Mouse (Mus musculus) liver, embryonic 13.5 days (tissue): ENCODE data around the gene Gm45753. TPM values are rescaled to one million over a fixed set of nuclear protein-coding genes. Genes with fewer than 3 reads are reported as not detected.

Experiments
- ATAC-seq: fragments of 200-750 bp; cut with Nextera tagmentation; 2 replicates; pipeline ENCODE4 v1.8.0; 2017; ENCODE audit warnings: low read depth, mild to moderate bottlenecking, moderate number of reproducible peaks, moderate library complexity
- DNase-seq: peaks from one replicate; pipeline ENCODE4 v3.0.0; 2022
- H3K27ac ChIP-seq: fragments of 300-500 bp; sonication (generic); 2 replicates; pipeline ENCODE4 v1.5.1; 2015; ENCODE audit warnings: moderate library complexity, mild to moderate bottlenecking, inconsistent platforms
- H3K27me3 ChIP-seq: fragments of 300-500 bp; sonication (generic); 2 replicates; pipeline ENCODE4 v1.6.1; 2015; ENCODE audit warnings: mild to moderate bottlenecking, inconsistent platforms
- H3K36me3 ChIP-seq: fragments of 300-500 bp; sonication (generic); 2 replicates; pipeline ENCODE4 v1.6.1; 2015; ENCODE audit warnings: mild to moderate bottlenecking, inconsistent platforms
- H3K4me1 ChIP-seq: fragments of 300-500 bp; sonication (generic); replicated peaks from 2 replicates; pipeline ENCODE4 v1.6.1; 2015; ENCODE audit warnings: inconsistent platforms
- H3K4me2 ChIP-seq: fragments of 300-500 bp; sonication (generic); 2 replicates; pipeline ENCODE4 v1.6.1; 2015; ENCODE audit warnings: inconsistent platforms, mild to moderate bottlenecking, moderate library complexity
- H3K4me3 ChIP-seq: fragments of 300-500 bp; sonication (generic); replicated peaks from 2 replicates; pipeline ENCODE4 v1.5.1; 2015; ENCODE audit warnings: mild to moderate bottlenecking, inconsistent platforms
- H3K9ac ChIP-seq: fragments of 300-500 bp; sonication (generic); 2 replicates; pipeline ENCODE4 v1.6.1; 2015; ENCODE audit warnings: mild to moderate bottlenecking, inconsistent platforms
- H3K9me3 ChIP-seq: fragments of 300-500 bp; sonication (generic); replicated peaks from 2 replicates; pipeline ENCODE4 v1.6.1; 2016; ENCODE audit warnings: inconsistent platforms
- WGBS: fragments of 180-500 bp; shearing (Covaris S2); methylation state at CpG from one replicate; pipeline ENCODE4 v1.1.7; 2015; ENCODE audit not compliant: insufficient replicate concordance; 5-methylcytosine and 5-hydroxymethylcytosine counted together
- polyA plus RNA-seq: library from polyadenylated mRNA; unstranded; fragments of >200 nt; fragmentation: Nextera tagmentation; extraction: Ambion mirVana; gene quantifications from 2 replicates; pipeline ENCODE4 v1.2.1, GENCODE M21; 2015

Gene Gm45753
- polyA plus RNA-seq, 1 experiment from 2014 or later = 3.9 TPM

GRCm38 (mm10) chr8:45324151-45324550 lies 15.9 kb upstream of the Gm45753 start:
- WGBS = 62% methylated on average over 4 of the region's 4 CpGs
- Histone ChIP-seq H3K9ac (no peak overlapping the region), H3K4me1 (no peaks in the 10 kb centered on the region), H3K4me2 (no peak overlapping the region), H3K36me3 (no peaks in the 10 kb centered on the region), H3K27ac (no peak overlapping the region), H3K4me3 (no peak overlapping the region), H3K9me3 (no peaks in the 10 kb centered on the region), H3K27me3 (no peaks in the 10 kb centered on the region)
- no peak for ATAC-seq
- DNase-seq = no peak

- H3K36me3 ChIP-seq = no peaks in the 10 kb centered on the region
- no peak for ATAC-seq
Measured at GRCm38 (mm10) chr8:45321365-45321764, 13.1 kb upstream of the Gm45753 start.

GRCm38 (mm10) chr8:45320930-45321329 lies 12.7 kb upstream of the Gm45753 start:
- Histone ChIP-seq H3K27me3 (no peaks in the 10 kb centered on the region), H3K27ac (no peak overlapping the region), H3K36me3 (no peaks in the 10 kb centered on the region), H3K9ac (no peak overlapping the region), H3K4me3 (no peak overlapping the region), H3K4me1 (no peaks in the 10 kb centered on the region), H3K9me3 (no peaks in the 10 kb centered on the region), H3K4me2 (no peak overlapping the region)
- DNase-seq (no peak), ATAC-seq (no peak)
- 34% methylated on average over 1 of the region's 1 CpGs for WGBS

More at GRCm38 (mm10) chr8:45321365-45321764, 13.1 kb upstream of the Gm45753 start:
- Histone ChIP-seq H3K9ac (no peak overlapping the region), H3K27me3 (no peaks in the 10 kb centered on the region), H3K9me3 (no peaks in the 10 kb centered on the region), H3K4me3 (no peak overlapping the region), H3K27ac (no peak overlapping the region), H3K4me1 (no peaks in the 10 kb centered on the region), H3K4me2 (no peak overlapping the region)
- 50% methylated on average over 2 of the region's 2 CpGs for WGBS
- DNase-seq = no peak

- ATAC-seq = no peak
- H3K27ac ChIP-seq = no peak overlapping the region
- 62% methylated on average over 4 of the region's 4 CpGs for WGBS
- no peak overlapping the region for H3K9ac ChIP-seq
- H3K36me3 ChIP-seq = no peaks in the 10 kb centered on the region
- no peaks in the 10 kb centered on the region for H3K9me3 ChIP-seq
- DNase-seq = no peak
- no peaks in the 10 kb centered on the region for H3K4me1 ChIP-seq
- H3K27me3 ChIP-seq = no peaks in the 10 kb centered on the region
- no peak overlapping the region for H3K4me3 ChIP-seq
- no peak overlapping the region for H3K4me2 ChIP-seq
Measured at GRCm38 (mm10) chr8:45310967-45311366, 2.7 kb upstream of the Gm45753 start.

- Histone ChIP-seq H3K4me1 (no peaks in the 10 kb centered on the region), H3K36me3 (no peaks in the 10 kb centered on the region), H3K9ac (no peak overlapping the region), H3K4me3 (no peak overlapping the region), H3K27ac (no peak overlapping the region), H3K27me3 (no peaks in the 10 kb centered on the region), H3K4me2 (no peak overlapping the region), H3K9me3 (no peaks in the 10 kb centered on the region)
- ATAC-seq (no peak), DNase-seq (no peak)
- WGBS = 73% methylated on average over 1 of the region's 1 CpGs
Measured at GRCm38 (mm10) chr8:45305479-45305878, 2.8 kb downstream of the Gm45753 start.

GRCm38 (mm10) chr8:45304354-45304753 lies 3.9 kb downstream of the Gm45753 start:
- no peaks in the 10 kb centered on the region for H3K4me1 ChIP-seq
- no peaks in the 10 kb centered on the region for H3K9me3 ChIP-seq
- WGBS = 59% methylated on average over 3 of the region's 3 CpGs
- ATAC-seq = no peak
- no peak overlapping the region for H3K27ac ChIP-seq
- no peak for DNase-seq
- H3K4me2 ChIP-seq = no peak overlapping the region
- H3K4me3 ChIP-seq = no peak overlapping the region
- no peaks in the 10 kb centered on the region for H3K27me3 ChIP-seq
- no peak overlapping the region for H3K9ac ChIP-seq
- no peaks in the 10 kb centered on the region for H3K36me3 ChIP-seq

- no peak overlapping the region for H3K27ac ChIP-seq
- H3K27me3 ChIP-seq = no peaks in the 10 kb centered on the region
- H3K4me3 ChIP-seq = no peak overlapping the region
- H3K4me2 ChIP-seq = no peak overlapping the region
- H3K9ac ChIP-seq = no peak overlapping the region
- WGBS = 77% methylated on average over 8 of the region's 8 CpGs
- no peak for ATAC-seq
- H3K36me3 ChIP-seq = no peaks in the 10 kb centered on the region
- H3K4me1 ChIP-seq = no peaks in the 10 kb centered on the region
- no peaks in the 10 kb centered on the region for H3K9me3 ChIP-seq
- no peak for DNase-seq
Measured at GRCm38 (mm10) chr8:45302390-45302789, 5.9 kb downstream of the Gm45753 start.

GRCm38 (mm10) chr8:45295276-45295675 lies 13.0 kb downstream of the Gm45753 start:
- no peak overlapping the region for H3K9ac ChIP-seq
- WGBS = 70% methylated on average over 6 of the region's 6 CpGs
- ATAC-seq = no peak

GRCm38 (mm10) chr8:45294687-45295086 lies 13.6 kb downstream of the Gm45753 start, which contains the start of gene Klkb1:
Gene Klkb1, minus strand, starts transcription at chr8:45294859.
- H3K4me3 ChIP-seq = no peak within 1 kb of the TSS
- no peaks in the 10 kb centered on the region for H3K4me1 ChIP-seq
- 57% methylated on average over 7 of the region's 7 CpGs for WGBS
- no peak within 1 kb of the TSS for H3K9ac ChIP-seq
- H3K36me3 ChIP-seq = no peaks in the 10 kb centered on the region
- H3K9me3 ChIP-seq = no peaks in the 10 kb centered on the region
- no peak within 1 kb of the TSS for H3K27ac ChIP-seq
- DNase-seq (no peak), ATAC-seq (peak; percentile 45; the same call in 1 of the 2 replicates)
- no peak within 1 kb of the TSS for H3K4me2 ChIP-seq
- H3K27me3 ChIP-seq = no peaks in the 10 kb centered on the region

More at GRCm38 (mm10) chr8:45295276-45295675, 13.0 kb downstream of the Gm45753 start:
- Histone ChIP-seq H3K4me2 (no peak overlapping the region), H3K36me3 (no peaks in the 10 kb centered on the region), H3K9me3 (no peaks in the 10 kb centered on the region), H3K4me1 (no peaks in the 10 kb centered on the region), H3K27ac (no peak overlapping the region), H3K27me3 (no peaks in the 10 kb centered on the region), H3K4me3 (no peak overlapping the region)
- DNase-seq = no peak

GRCm38 (mm10) chr8:45291790-45292189 lies 16.5 kb downstream of the Gm45753 start:
- 63% methylated on average over 2 of the region's 2 CpGs for WGBS

GRCm38 (mm10) chr8:45281630-45282029 lies 26.6 kb downstream of the Gm45753 start:
- DNase-seq = no peak
- WGBS = 60% methylated on average over 8 of the region's 8 CpGs
- Histone ChIP-seq H3K9ac (no peak overlapping the region), H3K4me2 (no peak overlapping the region), H3K27me3 (no peaks in the 10 kb centered on the region), H3K9me3 (no peaks in the 10 kb centered on the region), H3K4me3 (no peak overlapping the region), H3K36me3 (no peaks in the 10 kb centered on the region), H3K4me1 (no peaks in the 10 kb centered on the region), H3K27ac (no peak overlapping the region)
- ATAC-seq = peak; percentile 55

More at GRCm38 (mm10) chr8:45291790-45292189, 16.5 kb downstream of the Gm45753 start:
- no peak overlapping the region for H3K4me2 ChIP-seq
- H3K27me3 ChIP-seq = no peaks in the 10 kb centered on the region
- H3K9ac ChIP-seq = no peak overlapping the region
- no peaks in the 10 kb centered on the region for H3K36me3 ChIP-seq
- no peak for ATAC-seq
- DNase-seq = no peak
- no peak overlapping the region for H3K27ac ChIP-seq
- no peaks in the 10 kb centered on the region for H3K9me3 ChIP-seq
- H3K4me1 ChIP-seq = no peaks in the 10 kb centered on the region
- no peak overlapping the region for H3K4me3 ChIP-seq

GRCm38 (mm10) chr8:45277453-45277852 lies 30.8 kb downstream of the Gm45753 start:
- Histone ChIP-seq H3K36me3 (no peaks in the 10 kb centered on the region), H3K9ac (no peak overlapping the region), H3K4me2 (no peak overlapping the region), H3K27ac (no peak overlapping the region), H3K4me1 (no peaks in the 10 kb centered on the region), H3K27me3 (no peaks in the 10 kb centered on the region), H3K9me3 (no peaks in the 10 kb centered on the region), H3K4me3 (no peak overlapping the region)
- ATAC-seq = no peak
- DNase-seq = no peak
- 61% methylated on average over 3 of the region's 3 CpGs for WGBS
